Mouse (Mus musculus): ENCODE measurements around the gene 9930111J21Rik2. TPM values are rescaled to one million over a fixed set of nuclear protein-coding genes. Genes with fewer than 3 reads are reported as not detected.

The 9930111J21Rik2 gene
- polyA plus RNA-seq, 1 experiment from 2014 or later: 0.23 TPM

Other genes starting within 250 kb of the 9930111J21Rik2 start
- gene Trim41, start 233.9 kb downstream of the 9930111J21Rik2 start, polyA plus RNA-seq (2015; fragmentation: Nextera tagmentation; extraction: Ambion mirVana): 6.7 and 6.9 TPM in 2 replicates
- 1.8 and 3.6 TPM in 2 replicates for gene Trim7, start 225.1 kb downstream of the 9930111J21Rik2 start, polyA plus RNA-seq (2015; fragmentation: Nextera tagmentation; extraction: Ambion mirVana)
- gene Gm12184, start 224.6 kb downstream of the 9930111J21Rik2 start, polyA plus RNA-seq (2015; fragmentation: Nextera tagmentation; extraction: Ambion mirVana): 1.3 and 1.8 TPM in 2 replicates
- gene Irgm1, start 179.6 kb downstream of the 9930111J21Rik2 start, polyA plus RNA-seq (2015; fragmentation: Nextera tagmentation; extraction: Ambion mirVana): 2.0 and 2.8 TPM in 2 replicates
- 0.15 and 0.20 TPM in 2 replicates for gene Gm5431, start 149.0 kb downstream of the 9930111J21Rik2 start, polyA plus RNA-seq (2015; fragmentation: Nextera tagmentation; extraction: Ambion mirVana)
- 1.1 and 1.2 TPM in 2 replicates for gene Psme2b, start 105.1 kb downstream of the 9930111J21Rik2 start, polyA plus RNA-seq (2015; fragmentation: Nextera tagmentation; extraction: Ambion mirVana)
- gene Olfr56, start 72.4 kb downstream of the 9930111J21Rik2 start, polyA plus RNA-seq (2015; fragmentation: Nextera tagmentation; extraction: Ambion mirVana): not detected in 2 replicates
- gene 9930111J21Rik1, start 71.8 kb downstream of the 9930111J21Rik2 start, polyA plus RNA-seq (2015; fragmentation: Nextera tagmentation; extraction: Ambion mirVana): 0.24 and 0.28 TPM in 2 replicates
- not detected in 2 replicates for gene Gm12185, start 59.0 kb downstream of the 9930111J21Rik2 start, polyA plus RNA-seq (2015; fragmentation: Nextera tagmentation; extraction: Ambion mirVana)
- gene Tgtp1, start 57.1 kb downstream of the 9930111J21Rik2 start, polyA plus RNA-seq (2015; fragmentation: Nextera tagmentation; extraction: Ambion mirVana): not detected in 2 replicates
- not detected in 2 replicates for gene Tgtp2, start 13.0 kb upstream of the 9930111J21Rik2 start, polyA plus RNA-seq (2015; fragmentation: Nextera tagmentation; extraction: Ambion mirVana)
- gene Ifi47, start 25.3 kb upstream of the 9930111J21Rik2 start, polyA plus RNA-seq (2015; fragmentation: Nextera tagmentation; extraction: Ambion mirVana): 0.52 and 0.53 TPM in 2 replicates
- not detected in 2 replicates for gene Olfr1396, start 63.6 kb upstream of the 9930111J21Rik2 start, polyA plus RNA-seq (2015; fragmentation: Nextera tagmentation; extraction: Ambion mirVana)
- gene Olfr1395, start 91.0 kb upstream of the 9930111J21Rik2 start, polyA plus RNA-seq (2015; fragmentation: Nextera tagmentation; extraction: Ambion mirVana): not detected in 2 replicates
- gene Olfr1394, start 103.1 kb upstream of the 9930111J21Rik2 start, polyA plus RNA-seq (2015; fragmentation: Nextera tagmentation; extraction: Ambion mirVana): not detected in 2 replicates
- 0.10 and 0.39 TPM in 2 replicates for gene Btnl9, start 135.9 kb upstream of the 9930111J21Rik2 start, polyA plus RNA-seq (2015; fragmentation: Nextera tagmentation; extraction: Ambion mirVana)
- 38.6 and 43.4 TPM in 2 replicates for gene Zfp62, start 152.1 kb upstream of the 9930111J21Rik2 start, polyA plus RNA-seq (2015; fragmentation: Nextera tagmentation; extraction: Ambion mirVana)
- 33.5 and 34.3 TPM in 2 replicates for gene Mgat1, start 192.9 kb upstream of the 9930111J21Rik2 start, polyA plus RNA-seq (2015; fragmentation: Nextera tagmentation; extraction: Ambion mirVana)
- not detected in 2 replicates for gene Olfr1393, start 227.1 kb upstream of the 9930111J21Rik2 start, polyA plus RNA-seq (2015; fragmentation: Nextera tagmentation; extraction: Ambion mirVana)
- gene Olfr1392, start 234.0 kb upstream of the 9930111J21Rik2 start, polyA plus RNA-seq (2015; fragmentation: Nextera tagmentation; extraction: Ambion mirVana): not detected in 2 replicates

Data from midbrain, embryonic 16.5 days (tissue).